Mouse (Mus musculus): ENCODE measurements around the gene Tmem129.

Gene Tmem129

GRCm38 (mm10) chr5:33687142-33687541 lies 28.9 kb upstream of the Tmem129 start:
- DNase-seq (ENCODE audit: low read depth, low spot score): no peak

GRCm38 (mm10) chr5:33684932-33685331 lies 26.7 kb upstream of the Tmem129 start:
- DNase-seq (ENCODE audit: low read depth, low spot score): no peak

- DNase-seq (ENCODE audit: low read depth, low spot score): peak; percentile 40
These were observed 25.9 kb upstream of the Tmem129 start for GRCm38 (mm10) chr5:33683897-33684652.

- no peak for DNase-seq (ENCODE audit: low read depth, low spot score)
These were observed 24.7 kb upstream of the Tmem129 start for GRCm38 (mm10) chr5:33682963-33683362.

- peak; percentile 48 for DNase-seq (ENCODE audit: low read depth, low spot score)
These were observed 23.6 kb upstream of the Tmem129 start for GRCm38 (mm10) chr5:33681611-33682388.

- DNase-seq (ENCODE audit: low read depth, low spot score): peak; percentile 18
These were observed 22.8 kb upstream of the Tmem129 start for GRCm38 (mm10) chr5:33681044-33681443.

GRCm38 (mm10) chr5:33678244-33678643 lies 20.0 kb upstream of the Tmem129 start:
- no peak for DNase-seq (ENCODE audit: low read depth, low spot score)

- peak; percentile 54 for DNase-seq (ENCODE audit: low read depth, low spot score)
These were observed 17.7 kb upstream of the Tmem129 start for GRCm38 (mm10) chr5:33675964-33676363.

- no peak for DNase-seq (ENCODE audit: low read depth, low spot score)
These were observed 16.2 kb upstream of the Tmem129 start for GRCm38 (mm10) chr5:33674439-33674838.

GRCm38 (mm10) chr5:33671659-33672058 lies 13.4 kb upstream of the Tmem129 start:
- DNase-seq (ENCODE audit: low read depth, low spot score): no peak

GRCm38 (mm10) chr5:33668223-33668622 lies 10.0 kb upstream of the Tmem129 start:
- peak; percentile 75 for DNase-seq (ENCODE audit: low read depth, low spot score)

- no peak for DNase-seq (ENCODE audit: low read depth, low spot score)
These were observed 441 bp upstream of the Tmem129 start for GRCm38 (mm10) chr5:33658664-33659050.

- DNase-seq (ENCODE audit: low read depth, low spot score): peak; percentile 84
These were observed 897 bp downstream of the Tmem129 start for GRCm38 (mm10) chr5:33657251-33657786.

- DNase-seq (ENCODE audit: low read depth, low spot score): no peak
These were observed 1.5 kb downstream of the Tmem129 start for GRCm38 (mm10) chr5:33656739-33657138.

- no peak for DNase-seq (ENCODE audit: low read depth, low spot score)
These were observed 2.9 kb downstream of the Tmem129 start for GRCm38 (mm10) chr5:33655251-33655840.

- DNase-seq (ENCODE audit: low read depth, low spot score): no peak
These were observed 3.8 kb downstream of the Tmem129 start for GRCm38 (mm10) chr5:33654424-33654823.

GRCm38 (mm10) chr5:33652783-33653173 lies 5.4 kb downstream of the Tmem129 start:
- no peak for DNase-seq (ENCODE audit: low read depth, low spot score)

- peak; percentile 93 for DNase-seq (ENCODE audit: low read depth, low spot score)
These were observed 6.1 kb downstream of the Tmem129 start, which contains the start of gene Slbp for GRCm38 (mm10) chr5:33651921-33652782. Gene Slbp, minus strand, starts transcription at chr5:33652574.

- peak; percentile 59 for DNase-seq (ENCODE audit: low read depth, low spot score)
These were observed 6.7 kb downstream of the Tmem129 start for GRCm38 (mm10) chr5:33651541-33651920.

- no peak for DNase-seq (ENCODE audit: low read depth, low spot score)
These were observed 7.2 kb downstream of the Tmem129 start for GRCm38 (mm10) chr5:33651017-33651416.

- peak; percentile 74 for DNase-seq (ENCODE audit: low read depth, low spot score)
These were observed 17.6 kb downstream of the Tmem129 start for GRCm38 (mm10) chr5:33640652-33641051.

All from CD4-positive, CD25-positive, alpha-beta regulatory T cell, adult 2 months (primary cell).